Mouse (Mus musculus) myocyte (in vitro differentiated cells): Measurements from ENCODE around the gene Nxn. TPM values are rescaled to one million over a fixed set of nuclear protein-coding genes. Genes with fewer than 3 reads are reported as not detected.

ENCODE experiments used
- H3K27me3 ChIP-seq: one replicate; pipeline ENCODE4 v1.6.1; 2011; ENCODE audit not compliant: control insufficient read depth, insufficient read depth, insufficient read length
- H3K36me3 ChIP-seq: one replicate; pipeline ENCODE4 v1.6.1; 2011; ENCODE audit not compliant: control insufficient read depth, insufficient read depth
- H3K4me2 ChIP-seq: one replicate; pipeline ENCODE4 v1.6.1; 2011; ENCODE audit warnings: low read depth, control low read depth
- H3K4me3 ChIP-seq: one replicate; pipeline ENCODE4 v1.5.1; 2011; ENCODE audit warnings: mild to moderate bottlenecking, control low read depth, moderate library complexity
- H3K79me2 ChIP-seq: one replicate; pipeline ENCODE4 v1.6.1; 2011; ENCODE audit not compliant: control insufficient read depth, insufficient read depth
- H3ac ChIP-seq: one replicate; pipeline ENCODE4 v1.6.1; 2011; ENCODE audit not compliant: control insufficient read depth, insufficient read length
- CEBPB ChIP-seq: IDR thresholded peaks from 2 replicates; pipeline ENCODE4 v1.6.1; 2011; ENCODE audit warnings: mild to moderate bottlenecking, moderate library complexity; ENCODE audit not compliant: poor library complexity, insufficient read depth, severe bottlenecking
- E2F4 ChIP-seq: IDR thresholded peaks from one replicate; pipeline ENCODE4 v1.6.1; 2011; ENCODE audit warnings: mild to moderate bottlenecking, control low read depth, moderate library complexity; ENCODE audit not compliant: insufficient read depth
- MAX ChIP-seq: IDR thresholded peaks from one replicate; pipeline ENCODE4 v1.6.1; 2011; ENCODE audit warnings: low read depth, mild to moderate bottlenecking, control low read depth
- MYOD1 ChIP-seq, 3 experiments: IDR thresholded peaks; one replicate each; pipeline ENCODE4 v1.6.1; 2011; ENCODE audit warnings: control low read depth in 2 of 3, low read depth in 2 of 3, mild to moderate bottlenecking in 2 of 3, moderate library complexity in 1 of 3; ENCODE audit not compliant: insufficient read length in 2 of 3, control insufficient read depth in 1 of 3
- MYOG ChIP-seq, 3 experiments: IDR thresholded peaks; one replicate each; pipeline ENCODE4 v1.6.1; 2011; ENCODE audit warnings: control low read depth in 2 of 3, low read depth in 2 of 3, mild to moderate bottlenecking in 2 of 3; ENCODE audit not compliant: insufficient read length in 2 of 3, control insufficient read depth in 1 of 3, insufficient read depth in 1 of 3
- POLR2A ChIP-seq: IDR thresholded peaks from one replicate; pipeline ENCODE4 v1.6.1; 2011; ENCODE audit warnings: low read depth, mild to moderate bottlenecking, control low read depth, moderate library complexity; ENCODE audit not compliant: insufficient read length
- POLR2AphosphoS2 ChIP-seq: IDR thresholded peaks from one replicate; pipeline ENCODE4 v1.6.1; 2011; ENCODE audit warnings: low read depth, control low read depth; ENCODE audit not compliant: insufficient read length
- REST ChIP-seq: IDR thresholded peaks from one replicate; pipeline ENCODE4 v1.6.1; 2011; ENCODE audit warnings: mild to moderate bottlenecking, control low read depth, moderate library complexity; ENCODE audit not compliant: insufficient read depth, insufficient read length
- SRF ChIP-seq: IDR thresholded peaks from one replicate; pipeline ENCODE4 v1.6.1; 2011; ENCODE audit warnings: low read depth; ENCODE audit not compliant: control insufficient read depth, insufficient read length
- TCF12 ChIP-seq: IDR thresholded peaks from one replicate; pipeline ENCODE4 v1.6.1; 2011; ENCODE audit warnings: mild to moderate bottlenecking, control low read depth; ENCODE audit not compliant: poor library complexity, insufficient read depth, severe bottlenecking
- TCF3 ChIP-seq: IDR thresholded peaks from one replicate; pipeline ENCODE4 v1.6.1; 2011; ENCODE audit warnings: low read depth, control low read depth; ENCODE audit not compliant: insufficient read length
- USF1 ChIP-seq: IDR thresholded peaks from one replicate; pipeline ENCODE4 v1.6.1; 2011; ENCODE audit warnings: low read depth, mild to moderate bottlenecking, control low read depth, moderate library complexity
- polyA plus RNA-seq: library from polyadenylated mRNA; unstranded; fragments of >200 nt; fragmentation: generic; extraction: Trizol; gene quantifications from one replicate; pipeline ENCODE4 v1.2.1, GENCODE M21; 2012; ENCODE audit warnings: missing spikeins

Nxn gene
- polyA plus RNA-seq, 1 experiment: 76.8 TPM

DNA sequence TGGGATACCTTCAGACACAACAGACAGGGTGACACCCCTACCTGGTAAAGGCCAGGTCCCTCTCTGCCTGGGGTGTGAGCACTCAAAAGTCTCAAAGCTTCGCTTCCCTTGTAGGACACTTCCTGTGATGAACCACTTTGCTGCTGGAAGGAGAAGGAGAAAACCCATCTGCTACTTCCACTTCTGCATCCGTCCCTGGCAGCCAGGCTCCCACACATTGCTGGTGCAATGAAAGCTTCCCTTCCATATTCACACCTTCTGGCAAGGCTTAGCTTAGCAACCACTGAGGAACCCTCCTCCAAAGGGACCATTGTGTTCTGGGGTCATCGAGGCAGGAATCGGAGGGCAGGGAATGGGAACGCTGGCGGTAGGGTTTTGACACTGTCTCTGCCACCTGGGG is 110.3 kb downstream of the Nxn start:
- H3K36me3 ChIP-seq: no peaks in the 10 kb centered on the region
- no peak overlapping the region for H3K4me3 ChIP-seq
- H3K4me2 ChIP-seq: no peak overlapping the region
- H3K79me2 ChIP-seq: peaks cover 52% of the 10 kb centered on the region
- H3K27me3 ChIP-seq: no peaks in the 10 kb centered on the region
- TF ChIP-seq TCF3 (no peak), TCF12 (no peak), SRF (no peak), USF1 (no peak), CEBPB (no peak), MYOD1 (IDR thresholded peaks at IDR 0.05; ENCODE audit: control insufficient read depth in 1 of 3, insufficient read length in 2 of 3, low read depth in 2 of 3) (no peak)
- H3ac ChIP-seq: no peak overlapping the region

DNA sequence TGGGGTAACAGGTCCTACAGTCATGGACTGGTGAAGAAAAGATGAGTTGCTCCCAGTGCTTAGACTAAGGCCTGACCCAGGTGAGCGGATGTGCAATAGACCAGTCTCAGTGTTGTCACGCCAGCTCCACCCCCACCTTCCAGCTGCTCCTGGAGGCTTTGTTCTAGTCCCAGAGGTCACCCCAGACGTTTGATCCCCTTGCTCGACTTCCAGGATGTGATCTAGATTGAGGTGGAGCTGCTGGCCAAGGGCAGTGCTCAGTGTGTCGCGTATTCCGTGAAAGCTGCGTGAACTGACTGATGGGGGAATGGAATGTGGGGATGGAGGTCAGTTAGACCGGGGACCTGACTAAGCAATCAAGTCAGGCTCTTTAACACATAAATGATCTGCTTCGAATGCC is 111.6 kb downstream of the Nxn start:
- Histone ChIP-seq H3ac (no peak overlapping the region), H3K27me3 (no peaks in the 10 kb centered on the region), H3K4me2 (peak overlapping the region; percentile 79), H3K4me3 (no peak overlapping the region), H3K79me2 (peaks cover 52% of the 10 kb centered on the region), H3K36me3 (no peaks in the 10 kb centered on the region)
- no peak for TF ChIP-seq SRF
- TF ChIP-seq TCF12: no peak
- TF ChIP-seq POLR2A: no peak
- no peak for TF ChIP-seq REST
- peak in 1 of 3 experiments; percentile 32 for TF ChIP-seq MYOD1 (IDR thresholded peaks at IDR 0.05; ENCODE audit: control insufficient read depth in 1 of 3, insufficient read length in 2 of 3, low read depth in 2 of 3)
- TF ChIP-seq TCF3: no peak

DNA sequence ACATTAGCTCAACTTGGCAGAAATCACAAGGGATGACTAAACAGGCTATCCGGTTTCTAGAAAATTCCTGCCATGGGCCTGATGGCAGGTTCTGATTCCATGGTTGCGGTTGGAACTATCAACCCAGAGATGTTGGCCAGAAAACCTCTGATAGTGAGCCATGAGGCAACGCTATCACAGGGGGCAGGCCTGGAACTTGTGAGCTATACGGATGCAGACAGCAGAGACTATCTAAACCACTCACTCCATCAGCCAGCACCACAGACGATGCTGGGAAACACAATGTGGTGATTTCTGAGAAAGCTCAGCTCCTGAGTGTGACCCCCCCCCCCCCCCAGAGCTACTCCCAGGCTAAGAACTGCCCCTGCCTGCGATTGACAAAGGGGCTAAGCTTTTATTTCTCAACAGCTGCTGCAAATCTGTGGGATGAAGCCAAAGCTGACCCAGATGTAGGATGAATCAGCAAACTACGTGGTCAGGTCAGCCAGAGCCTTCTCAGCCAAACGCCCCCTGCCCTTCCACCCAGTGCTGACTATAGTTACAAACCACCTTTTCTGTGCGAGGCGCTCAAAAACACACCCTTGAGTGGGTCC is 112.3 kb downstream of the Nxn start:
- Histone ChIP-seq H3K27me3 (no peaks in the 10 kb centered on the region), H3K79me2 (peaks cover 45% of the 10 kb centered on the region), H3K36me3 (no peaks in the 10 kb centered on the region), H3ac (no peak overlapping the region), H3K4me2 (peak overlapping the region; percentile 79), H3K4me3 (no peak overlapping the region)
- no peak for TF ChIP-seq SRF
- no peak for TF ChIP-seq POLR2A
- no peak for TF ChIP-seq E2F4
- TF ChIP-seq POLR2AphosphoS2: no peak
- TF ChIP-seq TCF12: peak; percentile 22
- TF ChIP-seq CEBPB: peak; percentile 78
- no peak for TF ChIP-seq REST
- no peak for TF ChIP-seq TCF3
- TF ChIP-seq USF1: no peak
- TF ChIP-seq MYOD1 (IDR thresholded peaks at IDR 0.05; ENCODE audit: control insufficient read depth in 1 of 3, insufficient read length in 2 of 3, low read depth in 2 of 3): peak in 2 of 3 experiments; percentile 48 to 70
- no peak for TF ChIP-seq MAX
- TF ChIP-seq MYOG (IDR thresholded peaks at IDR 0.05; ENCODE audit: control insufficient read depth in 1 of 3, insufficient read depth in 1 of 3, insufficient read length in 2 of 3, low read depth in 2 of 3): peak in 1 of 3 experiments; percentile 1

DNA sequence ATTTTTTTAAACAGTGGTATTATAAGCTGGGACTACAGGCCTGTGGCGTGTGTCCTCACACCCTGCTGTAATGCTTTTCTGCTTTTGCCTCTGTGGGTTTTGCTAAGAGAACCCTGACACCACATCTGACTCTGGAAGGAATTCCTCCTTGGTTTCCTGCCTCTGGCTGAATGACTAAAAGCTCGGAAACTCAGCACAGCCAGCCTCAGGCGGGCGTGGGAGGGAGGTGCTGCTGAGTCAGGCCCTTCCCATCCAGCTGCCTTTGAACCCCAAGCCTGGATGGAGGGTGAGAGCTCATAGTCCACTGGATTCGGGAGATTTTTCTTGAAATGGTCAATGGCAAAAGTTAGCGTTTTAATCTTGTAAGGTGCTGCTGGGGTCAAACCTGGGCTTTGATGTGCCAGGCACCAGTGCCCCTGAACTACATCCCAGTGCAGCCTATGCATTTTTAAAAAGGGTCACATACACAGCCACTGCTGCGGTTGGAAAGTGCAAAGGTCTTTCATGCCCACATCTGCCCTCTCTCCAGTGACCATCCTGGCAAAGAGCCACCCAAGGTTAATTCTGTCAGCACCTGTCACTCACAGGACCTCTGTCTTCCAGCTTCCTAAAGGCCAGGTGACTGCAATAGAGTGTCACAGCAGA is 113.4 kb downstream of the Nxn start:
- H3K36me3 ChIP-seq: no peaks in the 10 kb centered on the region
- H3ac ChIP-seq: no peak overlapping the region
- no peaks in the 10 kb centered on the region for H3K27me3 ChIP-seq
- H3K4me2 ChIP-seq: peak overlapping the region; percentile 79
- no peak overlapping the region for H3K4me3 ChIP-seq
- peaks cover 50% of the 10 kb centered on the region for H3K79me2 ChIP-seq
- TF ChIP-seq CEBPB (0 out of 2 replicates have a peak, but pooled peaks have one; percentile 15), SRF (no peak), REST (no peak), MAX (no peak), TCF3 (peak; percentile 1), USF1 (no peak), MYOD1 (IDR thresholded peaks at IDR 0.05; ENCODE audit: control insufficient read depth in 1 of 3, insufficient read length in 2 of 3, low read depth in 2 of 3) (peak in 2 of 3 experiments; percentile 29 to 77), POLR2A (no peak), MYOG (IDR thresholded peaks at IDR 0.05; ENCODE audit: control insufficient read depth in 1 of 3, insufficient read depth in 1 of 3, insufficient read length in 2 of 3, low read depth in 2 of 3) (peak in 1 of 3 experiments; percentile 77), E2F4 (no peak), POLR2AphosphoS2 (no peak), TCF12 (peak; percentile 49)

DNA sequence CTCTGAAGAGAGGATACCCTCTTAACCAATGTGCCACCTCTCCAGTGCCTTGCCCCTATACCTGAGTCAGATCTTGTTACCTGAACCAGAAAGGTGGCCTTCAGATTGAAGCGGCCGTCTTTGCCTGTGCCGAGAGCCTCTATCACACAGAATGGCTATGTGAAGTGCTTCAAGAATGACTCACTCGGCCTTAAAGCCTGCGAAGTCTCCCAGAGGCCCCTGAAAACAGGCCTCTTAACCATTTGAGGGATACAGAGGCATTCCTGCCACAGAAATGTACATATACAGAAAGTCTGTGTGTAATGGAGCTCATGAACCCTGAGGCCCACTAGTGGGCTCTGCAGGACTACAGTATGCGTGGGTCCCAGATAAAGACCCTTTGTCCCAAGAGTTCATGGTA is 115.1 kb downstream of the Nxn start:
- TF ChIP-seq USF1: no peak
- TF ChIP-seq SRF: no peak
- TF ChIP-seq CEBPB: no peak
- no peak for TF ChIP-seq POLR2A
- TF ChIP-seq POLR2AphosphoS2: no peak
- no peak for TF ChIP-seq MYOG (IDR thresholded peaks at IDR 0.05; ENCODE audit: control insufficient read depth in 1 of 3, insufficient read depth in 1 of 3, insufficient read length in 2 of 3, low read depth in 2 of 3)
- no peak for TF ChIP-seq MAX
- TF ChIP-seq TCF12: no peak
- no peak for TF ChIP-seq TCF3
- no peak for TF ChIP-seq REST
- TF ChIP-seq MYOD1 (IDR thresholded peaks at IDR 0.05; ENCODE audit: control insufficient read depth in 1 of 3, insufficient read length in 2 of 3, low read depth in 2 of 3): no peak
- no peak for TF ChIP-seq E2F4
- Histone ChIP-seq H3K79me2 (peaks cover 38% of the 10 kb centered on the region), H3K27me3 (no peaks in the 10 kb centered on the region), H3K36me3 (no peaks in the 10 kb centered on the region), H3K4me2 (peak overlapping the region; percentile 79), H3K4me3 (no peak overlapping the region), H3ac (no peak overlapping the region)
